Mouse (Mus musculus) brain, adult 10 weeks (tissue): ENCODE results near the gene Mettl7a3. TPM values are rescaled to one million over a fixed set of nuclear protein-coding genes. Genes with fewer than 3 reads are reported as not detected.

Experiments used
- polyA plus RNA-seq: library from polyadenylated mRNA; stranded (reverse); fragments of 350-450 nt; fragmentation: Illumina TruSeq; extraction: RNeasy Lipid Tissue Mini Kit (QIAGEN cat#74804); gene quantifications from one replicate; pipeline ENCODE4 v1.2.3, GENCODE M21; 2015; ENCODE audit warnings: low read depth, low replicate concordance

Mettl7a3 gene
- 0.46 TPM for polyA plus RNA-seq

GRCm38 (mm10) chr15:100334629-100335028 is at the start of gene Mettl7a3:
Mettl7a3 (plus strand) TSS chr15:100334929.

GRCm38 (mm10) chr15:100304019-100304991 is 30.4 kb upstream of the Mettl7a3 start, which contains the start of gene Mettl7a1:
Mettl7a1 (plus strand) TSS chr15:100304140.

GRCm38 (mm10) chr15:100352711-100353250 is 18.1 kb downstream of the Mettl7a3 start, which contains the start of the genes Methig1 and Mettl7a2:
Methig1 (plus strand) TSS chr15:100353149.
Mettl7a2 (plus strand) TSS chr15:100353200.

GRCm38 (mm10) chr15:100364242-100364641 is 29.5 kb downstream of the Mettl7a3 start, which contains the start of gene Higd1c:
Higd1c (plus strand) TSS chr15:100364542.

Other genes starting within 250 kb of the Mettl7a3 start
- 14.3 TPM for gene Atf1, start 107.1 kb upstream of the Mettl7a3 start, polyA plus RNA-seq
- gene Tmprss12, start 54.1 kb upstream of the Mettl7a3 start, polyA plus RNA-seq: not detected
- gene Mettl7a1, start 30.8 kb upstream of the Mettl7a3 start, polyA plus RNA-seq: 55.3 TPM
- not detected for gene Methig1, start 18.2 kb downstream of the Mettl7a3 start, polyA plus RNA-seq
- not detected for gene Mettl7a2, start 18.3 kb downstream of the Mettl7a3 start, polyA plus RNA-seq
- gene Higd1c, start 29.6 kb downstream of the Mettl7a3 start, polyA plus RNA-seq: not detected
- not detected for gene Gm5475, start 87.2 kb downstream of the Mettl7a3 start, polyA plus RNA-seq
- 33.9 TPM for gene Slc11a2, start 90.1 kb downstream of the Mettl7a3 start, polyA plus RNA-seq
- gene Letmd1, start 134.1 kb downstream of the Mettl7a3 start, polyA plus RNA-seq: 55.5 TPM
- 13.2 TPM for gene Csrnp2, start 160.6 kb downstream of the Mettl7a3 start, polyA plus RNA-seq
- gene Tfcp2, start 217.1 kb downstream of the Mettl7a3 start, polyA plus RNA-seq: 16.7 TPM